Mouse (Mus musculus) C2C12 (cell line): ENCODE data around the gene AL732309.1.

Source experiments
- CEBPB ChIP-seq: IDR thresholded peaks from one replicate; pipeline ENCODE4 v1.6.1; 2011; ENCODE audit warnings: low read depth, mild to moderate bottlenecking, control low read depth, moderate library complexity
- CTCF ChIP-seq: IDR thresholded peaks from one replicate; pipeline ENCODE4 v1.5.1; 2011; ENCODE audit not compliant: control insufficient read depth, insufficient read depth, insufficient read length

DNA sequence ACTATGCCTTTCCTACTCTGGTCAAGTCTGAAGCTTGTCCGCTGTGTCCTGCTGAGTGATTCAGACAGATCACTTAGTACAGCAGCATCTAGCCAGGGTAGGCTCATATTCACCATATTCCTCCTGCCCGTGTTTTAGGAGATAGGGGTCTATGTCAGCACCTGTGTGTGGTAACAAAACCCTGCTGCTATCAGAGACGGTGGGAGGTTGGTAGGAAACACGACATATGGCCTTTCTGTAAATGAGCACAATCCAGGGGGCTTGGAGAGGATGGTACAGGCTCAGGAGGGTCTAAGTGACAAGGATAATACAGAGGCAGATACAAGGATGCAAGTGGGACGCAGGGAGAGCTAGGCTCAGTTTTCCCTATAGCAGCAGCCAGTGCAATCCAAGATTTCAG is 17.1 kb downstream of the AL732309.1 start:
- TF ChIP-seq CTCF (no peak), CEBPB (no peak)
